Mouse (Mus musculus) small intestine, adult 2 months (tissue): ENCODE measurements around the gene Gm49392. TPM values are rescaled to one million over a fixed set of nuclear protein-coding genes. Genes with fewer than 3 reads are reported as not detected.
A peak's percentile ranks its signal among the peaks of the same experiment; 100 is the strongest.

ENCODE experiments used
- H3K27ac ChIP-seq: fragments of 200-500 bp; 2 replicates; pipeline ENCODE4 v1.5.1; 2012; ENCODE audit warnings: low read depth, low read length, control low read depth, inconsistent platforms; ENCODE audit not compliant: insufficient read depth
- H3K27me3 ChIP-seq: fragments of 200-500 bp; 2 replicates; pipeline ENCODE4 v1.6.1; 2012; ENCODE audit warnings: mild to moderate bottlenecking, moderate library complexity, low read length, inconsistent platforms; ENCODE audit not compliant: control insufficient read depth, insufficient read depth
- H3K36me3 ChIP-seq: fragments of 200-500 bp; 2 replicates; pipeline ENCODE4 v1.6.1; 2012; ENCODE audit warnings: mild to moderate bottlenecking, low read length, control low read depth, inconsistent platforms; ENCODE audit not compliant: control insufficient read depth, insufficient read depth
- H3K4me1 ChIP-seq: fragments of 200-500 bp; 2 replicates; pipeline ENCODE4 v1.6.1; 2012; ENCODE audit warnings: low read length, inconsistent platforms, mixed read lengths; ENCODE audit not compliant: control insufficient read depth, insufficient read depth, insufficient read length
- H3K4me3 ChIP-seq: fragments of 200-500 bp; 2 replicates; pipeline ENCODE4 v1.5.1; 2012; ENCODE audit warnings: low read depth, mild to moderate bottlenecking, control low read depth, inconsistent platforms, low read length, moderate library complexity
- CTCF ChIP-seq: fragments of 200-500 bp; IDR thresholded peaks from 2 replicates; pipeline ENCODE4 v1.5.1; 2012; ENCODE audit warnings: low read depth, mild to moderate bottlenecking, control low read depth, inconsistent platforms, low read length, moderate library complexity, mixed read lengths; ENCODE audit not compliant: insufficient replicate concordance, insufficient read length; ENCODE audit errors: extremely low read depth
- POLR2A ChIP-seq: fragments of 200-500 bp; IDR thresholded peaks from 2 replicates; pipeline ENCODE4 v1.6.1; 2012; ENCODE audit warnings: low read depth, mild to moderate bottlenecking, control low read depth, inconsistent platforms, low read length, moderate library complexity
- WGBS: fragments of 180-500 bp; shearing (Covaris S2); methylation state at CpG from one replicate; pipeline ENCODE4 v1.1.7; 2018; 5-methylcytosine and 5-hydroxymethylcytosine counted together
- polyA plus RNA-seq: library from polyadenylated mRNA; depleted of rRNA; stranded (reverse); fragments of >200 nt; gene quantifications from 2 replicates; pipeline ENCODE4 v1.2.3, GENCODE M21; 2012; rRNA removed

The Gm49392 gene
- polyA plus RNA-seq, 1 experiment: not detected

DNA sequence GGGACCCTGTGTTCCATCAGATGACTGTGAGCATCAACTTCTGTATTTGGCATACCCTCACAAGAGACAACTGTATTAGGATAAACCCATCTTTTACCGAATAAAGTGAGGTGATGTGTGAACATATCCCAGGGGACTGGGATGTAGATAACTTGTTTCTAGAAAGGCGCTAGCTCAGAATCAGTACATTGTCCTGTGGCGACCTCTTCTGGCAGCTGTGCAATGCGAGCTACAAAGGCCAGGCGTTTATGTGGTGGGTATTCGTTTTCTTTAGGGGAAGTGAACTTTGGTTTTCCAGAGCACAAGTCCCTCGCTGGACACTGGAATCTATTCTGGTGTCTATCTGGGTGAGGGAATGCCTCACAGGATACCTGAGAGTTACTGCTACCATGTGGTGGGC, 77.2 kb downstream of the Gm49392 start:
- TF ChIP-seq CTCF (peak; percentile 49; the same call in 1 of the 2 replicates), POLR2A (no peak)
- no peaks in the 10 kb centered on the region for H3K27me3 ChIP-seq
- no peaks in the 10 kb centered on the region for H3K36me3 ChIP-seq
- H3K4me1 ChIP-seq: no peaks in the 10 kb centered on the region
- WGBS: 5% methylated on average over 7 of the region's 7 CpGs
- H3K4me3 ChIP-seq: no peak overlapping the region
- H3K27ac ChIP-seq: no peak overlapping the region

DNA sequence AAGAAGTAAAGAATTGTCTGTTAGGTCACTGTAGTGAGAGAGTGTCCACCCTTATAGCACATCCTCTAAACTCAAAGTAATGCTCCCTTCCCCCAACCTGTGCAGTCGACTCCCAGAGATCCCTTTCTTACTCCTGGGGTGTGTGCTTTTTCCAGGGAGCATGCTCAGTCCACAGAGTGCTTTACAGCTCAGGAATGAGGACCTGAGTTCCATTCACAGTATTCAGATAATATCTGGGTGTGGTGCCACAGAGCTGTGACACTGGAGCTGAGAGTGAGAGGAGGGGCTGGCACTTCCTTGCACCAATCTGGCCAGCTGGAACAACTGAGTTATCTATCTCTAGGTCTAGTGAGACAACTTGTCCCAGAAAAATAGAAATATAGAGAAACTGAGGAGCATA, 83.0 kb downstream of the Gm49392 start:
- TF ChIP-seq CTCF (no peak), POLR2A (no peak)
- no peak overlapping the region for H3K4me3 ChIP-seq
- H3K4me1 ChIP-seq: no peaks in the 10 kb centered on the region
- 22% methylated on average over 1 of the region's 1 CpGs for WGBS
- H3K27me3 ChIP-seq: no peaks in the 10 kb centered on the region
- no peak overlapping the region for H3K27ac ChIP-seq
- no peaks in the 10 kb centered on the region for H3K36me3 ChIP-seq

DNA sequence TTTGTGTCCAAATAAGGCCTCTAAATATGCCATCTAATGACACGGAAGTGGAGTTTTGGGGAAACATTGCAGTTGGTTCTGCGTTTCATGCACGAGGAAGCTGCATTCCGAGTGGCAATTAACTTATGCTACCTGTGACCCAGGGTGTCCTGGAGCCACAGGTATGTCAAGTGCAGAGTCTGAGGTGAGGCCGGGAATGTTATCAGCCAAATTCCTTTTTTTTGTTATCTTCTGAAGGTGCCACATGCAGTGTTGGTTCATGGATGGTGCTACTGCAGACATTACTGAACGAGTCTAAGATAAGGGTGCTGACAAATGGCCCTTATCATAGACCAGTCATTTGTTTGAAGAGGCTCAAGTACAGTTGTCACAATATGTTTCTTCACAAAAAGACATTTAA, 83.9 kb downstream of the Gm49392 start:
- no peak overlapping the region for H3K4me3 ChIP-seq
- no peak overlapping the region for H3K27ac ChIP-seq
- H3K36me3 ChIP-seq: no peaks in the 10 kb centered on the region
- H3K27me3 ChIP-seq: no peaks in the 10 kb centered on the region
- WGBS: 47% methylated on average over 6 of the region's 6 CpGs
- TF ChIP-seq CTCF (no peak), POLR2A (no peak)
- no peaks in the 10 kb centered on the region for H3K4me1 ChIP-seq

DNA sequence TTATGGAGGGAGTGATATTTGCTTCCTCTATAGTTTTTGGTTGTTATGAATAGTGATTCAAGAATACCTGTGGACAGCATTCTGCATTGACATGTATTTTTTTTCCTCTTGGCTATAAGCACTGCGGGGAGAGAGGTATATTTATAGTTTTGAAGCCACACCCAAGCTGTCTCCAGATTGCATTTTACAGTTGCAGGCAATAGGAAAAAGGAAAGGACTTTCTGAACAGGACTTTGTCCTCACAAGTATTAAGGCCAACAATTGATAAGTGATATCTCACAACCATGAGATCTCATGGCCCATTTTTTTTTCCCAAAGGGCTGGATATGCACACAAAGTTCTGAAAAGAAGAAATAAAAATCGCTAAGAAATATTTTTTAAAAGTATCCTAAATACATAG, 87.0 kb downstream of the Gm49392 start:
- no peaks in the 10 kb centered on the region for H3K4me1 ChIP-seq
- TF ChIP-seq CTCF (no peak), POLR2A (no peak)
- H3K36me3 ChIP-seq: no peaks in the 10 kb centered on the region
- no peaks in the 10 kb centered on the region for H3K27me3 ChIP-seq
- H3K4me3 ChIP-seq: no peak overlapping the region
- WGBS: 30% methylated on average over 2 of the region's 2 CpGs
- H3K27ac ChIP-seq: no peak overlapping the region

DNA sequence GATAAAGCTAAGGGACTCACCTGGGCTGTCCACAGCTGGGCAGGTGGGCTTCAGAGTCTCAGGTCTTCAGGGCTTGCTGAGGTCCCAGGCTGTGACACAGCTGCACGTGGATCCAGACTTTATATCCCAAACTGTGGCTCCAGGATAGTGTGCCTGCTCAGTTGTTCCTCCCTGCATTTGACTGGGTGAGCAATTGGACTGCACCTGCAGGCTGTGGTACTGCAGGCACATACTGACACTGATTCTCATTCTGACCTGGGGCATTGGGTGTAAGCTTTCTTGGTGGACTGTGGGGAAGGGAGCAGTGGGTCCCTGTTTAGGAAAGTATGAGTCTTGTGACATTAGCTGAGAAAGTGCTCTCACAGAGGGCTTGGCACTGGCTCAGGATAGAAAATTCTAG, 93.9 kb downstream of the Gm49392 start, which contains the start of gene Ctsll3:
Gene Ctsll3, minus strand, starts transcription at position 101 of the 400 bp plus-strand sequence.
- TF ChIP-seq POLR2A (no peak), CTCF (no peak)
- Histone ChIP-seq H3K36me3 (no peaks in the 10 kb centered on the region), H3K27ac (no peak within 1 kb of the TSS), H3K4me1 (no peaks in the 10 kb centered on the region), H3K27me3 (no peaks in the 10 kb centered on the region), H3K4me3 (no peak within 1 kb of the TSS)
- 69% methylated on average over 1 of the region's 1 CpGs for WGBS

Other genes with a start within 250 kb of the Gm49392 start
- gene BC051665, start 110.5 kb downstream of the Gm49392 start, polyA plus RNA-seq: not detected in 2 replicates
- gene Ctsll3, start 94.0 kb downstream of the Gm49392 start, polyA plus RNA-seq: not detected in 2 replicates
- gene 4930486L24Rik, start 32.4 kb downstream of the Gm49392 start, polyA plus RNA-seq: not detected in 2 replicates
- gene Ctla2b, start 553 bp upstream of the Gm49392 start, polyA plus RNA-seq: 0.35 TPM in 1 of 2 replicates, not detected in the other
- gene Tpbpb, start 8.0 kb upstream of the Gm49392 start, polyA plus RNA-seq: not detected in 2 replicates
- gene Gm49393, start 38.7 kb upstream of the Gm49392 start, polyA plus RNA-seq: not detected in 2 replicates
- 0.25 and 0.38 TPM in 2 replicates for gene Gm49391, start 39.7 kb upstream of the Gm49392 start, polyA plus RNA-seq
- 0.61 and 1.4 TPM in 2 replicates for gene Ctla2a, start 39.7 kb upstream of the Gm49392 start, polyA plus RNA-seq
- not detected in 2 replicates for gene Tpbpa, start 45.1 kb upstream of the Gm49392 start, polyA plus RNA-seq
- not detected in 2 replicates for gene Ctsj, start 109.1 kb upstream of the Gm49392 start, polyA plus RNA-seq
- gene Ctsq, start 143.7 kb upstream of the Gm49392 start, polyA plus RNA-seq: not detected in 2 replicates